Mouse (Mus musculus) heart, postnatal 0 days (tissue): ENCODE measurements around the gene Krtap5-4.

ENCODE experiments used
- CTCF ChIP-seq: IDR thresholded peaks from 2 replicates; pipeline ENCODE4 v1.5.1; 2016; ENCODE audit warnings: antibody characterized with exemption, control low read depth, low read depth
- EP300 ChIP-seq: IDR thresholded peaks from 2 replicates; pipeline ENCODE4 v1.6.1; 2016; ENCODE audit warnings: antibody characterized with exemption, low read depth

- no peak for TF ChIP-seq CTCF
- no peak for TF ChIP-seq EP300
Observed at GRCm38 (mm10) chr7:142317216-142317615, 13.9 kb downstream of the Krtap5-4 start.
